Comparison of ENCODE assay signal across 8 mouse cellular contexts in the genomic region with DNA sequence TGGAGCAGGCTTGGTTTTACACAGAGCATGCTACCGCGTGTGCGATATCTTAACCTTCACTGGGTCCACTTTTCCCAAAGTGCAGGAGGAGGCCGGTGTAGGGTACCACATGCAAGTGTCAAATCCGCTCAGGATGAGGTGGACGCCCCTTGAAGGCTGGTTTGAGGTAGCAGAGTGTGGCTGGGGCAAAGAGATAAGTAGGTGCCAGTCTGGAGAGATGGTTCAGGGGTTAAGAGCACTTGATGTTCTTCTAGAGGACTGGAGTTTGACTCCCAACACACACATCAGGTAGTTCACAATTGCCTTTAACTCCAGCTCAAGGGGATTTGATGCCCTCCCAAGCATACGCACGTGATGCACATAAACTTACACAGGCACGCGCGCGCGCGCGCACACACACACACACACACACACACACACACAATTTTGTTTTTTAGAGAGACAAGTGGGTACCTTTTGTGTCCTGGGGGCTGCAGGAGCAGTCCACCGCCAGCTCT. TPM values are rescaled to one million over a fixed set of nuclear protein-coding genes. Genes with fewer than 3 reads are reported as not detected.
DNase-seq lines count a peak whose midpoint lies in the region; ATAC-seq and TF ChIP-seq lines count a peak whose summit lies in the region.

No protein-coding gene starts in this region.

- 11% methylated on average over 16 of the region's 16 CpGs for WGBS in heart, embryonic 12.5 days
- 12% methylated on average over 16 of the region's 16 CpGs for WGBS in forebrain, embryonic 14.5 days
- 13% methylated on average over 9 of the region's 16 CpGs for WGBS in liver, embryonic 12.5 days (ENCODE audit: insufficient replicate concordance)

- intact Hi-C loops in heart, postnatal 25 days (cut with DNase I) = no loop called here

- H3K4me3 ChIP-seq in heart, embryonic 12.5 days = peak overlapping the region; percentile 73
- peak overlapping the region; percentile 84 to 91 for H3K4me3 ChIP-seq in ES-E14 (ENCODE audit: insufficient read depth in 1 of 2, low read depth in 1 of 2, low read length in 2 of 2, poor library complexity in 1 of 2, severe bottlenecking in 1 of 2)
- H3K4me3 ChIP-seq in forebrain, embryonic 14.5 days (ENCODE audit: low read depth, low read length) = peak overlapping the region; percentile 89
- peak overlapping the region; percentile 78 for H3K4me3 ChIP-seq in liver, embryonic 12.5 days

- H3K36me3 ChIP-seq in heart, embryonic 12.5 days = peaks cover 18% of the 10 kb centered on the region
- peaks cover 9% of the 10 kb centered on the region for H3K36me3 ChIP-seq in ES-E14 (ENCODE audit: control insufficient read depth, insufficient read depth, low read length, poor library complexity, severe bottlenecking)
- peaks cover 19% of the 10 kb centered on the region for H3K36me3 ChIP-seq in forebrain, embryonic 14.5 days (ENCODE audit: control insufficient read depth, insufficient read depth, low read length)
- peaks cover 24% of the 10 kb centered on the region for H3K36me3 ChIP-seq in liver, embryonic 12.5 days

- H3K4me1 ChIP-seq in heart, embryonic 12.5 days (replicated peaks) = peaks cover 14% of the 10 kb centered on the region
- peaks cover 0 to 8% of the 10 kb centered on the region in 2 experiments; a peak in 1 of 4 replicates for H3K4me1 ChIP-seq in ES-E14 (ENCODE audit: control insufficient read depth in 2 of 2, insufficient read depth in 2 of 2, low read length in 2 of 2, poor library complexity in 1 of 2)
- H3K4me1 ChIP-seq in forebrain, embryonic 14.5 days (ENCODE audit: control insufficient read depth, insufficient read depth, low read length) = peaks cover 13% of the 10 kb centered on the region
- H3K4me1 ChIP-seq in liver, embryonic 12.5 days = peaks cover 35% of the 10 kb centered on the region

- peak overlapping the region; percentile 77 for H3K9ac ChIP-seq in heart, embryonic 12.5 days
- peak overlapping the region; percentile 92 for H3K9ac ChIP-seq in ES-E14 (ENCODE audit: insufficient read depth, low read depth, low read length, poor library complexity, severe bottlenecking)
- peak overlapping the region; percentile 77 for H3K9ac ChIP-seq in forebrain, embryonic 14.5 days (ENCODE audit: low read length)
- H3K9ac ChIP-seq in liver, embryonic 12.5 days = peak overlapping the region; percentile 75

- in situ Hi-C loops in ES-E14 (cut with MboI; ENCODE audit: low sequenced_read_pairs in 2 of 2, unreplicated experiment in 2 of 2) = no loop called here

- peak overlapping the region; percentile 97 for H3K4me2 ChIP-seq in heart, embryonic 12.5 days
- H3K4me2 ChIP-seq in forebrain, embryonic 14.5 days (ENCODE audit: low read length) = peak overlapping the region; percentile 68
- H3K4me2 ChIP-seq in liver, embryonic 12.5 days = peak overlapping the region; percentile 94

- no peak for DNase-seq in heart, postnatal 25 days (ENCODE audit: low spot score)
- DNase-seq in ES-E14 (ENCODE audit: low read depth, low spot score) = no peak
- DNase-seq in forebrain, embryonic 14.5 days (ENCODE audit: low spot score) = peak; percentile 49
- DNase-seq in adrenal gland, adult 2 months = no peak
- no peak for DNase-seq in adrenal gland, postnatal 36 days
- no peak for DNase-seq in layer of hippocampus, postnatal 36 days

- H3K27me3 ChIP-seq in heart, embryonic 12.5 days (replicated peaks) = peaks cover 17% of the 10 kb centered on the region
- H3K27me3 ChIP-seq in forebrain, embryonic 14.5 days (replicated peaks; ENCODE audit: control insufficient read depth, insufficient read depth, low read length) = no peaks in the 10 kb centered on the region
- peaks cover 28% of the 10 kb centered on the region for H3K27me3 ChIP-seq in liver, embryonic 12.5 days (replicated peaks)

- H3K9me3 ChIP-seq in heart, embryonic 12.5 days (replicated peaks) = no peaks in the 10 kb centered on the region
- no peaks in the 10 kb centered on the region for H3K9me3 ChIP-seq in ES-E14 (ENCODE audit: control insufficient read depth, insufficient read depth, low read depth, low read length)
- H3K9me3 ChIP-seq in forebrain, embryonic 14.5 days (replicated peaks; ENCODE audit: control insufficient read depth, low read length) = no peaks in the 10 kb centered on the region
- no peaks in the 10 kb centered on the region for H3K9me3 ChIP-seq in liver, embryonic 12.5 days (replicated peaks)

- H3K27ac ChIP-seq in heart, embryonic 12.5 days (ENCODE audit: poor library complexity, severe bottlenecking) = peak overlapping the region; percentile 52; the same call in 1 of the 2 replicates
- H3K27ac ChIP-seq in ES-E14 (ENCODE audit: insufficient read depth, low read depth, low read length, poor library complexity, severe bottlenecking) = no peak overlapping the region
- H3K27ac ChIP-seq in forebrain, embryonic 14.5 days (ENCODE audit: low read depth, low read length) = peak overlapping the region; percentile 92; the same call in 1 of the 2 replicates
- 0 out of 2 replicates have a peak overlapping the region, but pooled peaks have one; percentile 71 for H3K27ac ChIP-seq in liver, embryonic 12.5 days

- ATAC-seq in heart, embryonic 12.5 days (ENCODE audit: insufficient number of reproducible peaks, low FRiP score) = 0 out of 2 replicates have a peak, but pooled peaks have one; percentile 16
- no peak for ATAC-seq in forebrain, embryonic 14.5 days
- peak; percentile 77 for ATAC-seq in liver, embryonic 12.5 days

TF ChIP-seq in ES-E14, 5 proteins besides CTCF, POLR2A, EP300 and RAD21:
- TF ChIP-seq CHD2 (IDR thresholded peaks at IDR 0.05; ENCODE audit: low read depth, low read length) = no peak
- no peak for TF ChIP-seq HCFC1 (IDR thresholded peaks at IDR 0.05; ENCODE audit: borderline replicate concordance, insufficient read depth, low read length)
- TF ChIP-seq MAFK (IDR thresholded peaks at IDR 0.05; ENCODE audit: insufficient read depth, low read depth, low read length) = no peak
- TF ChIP-seq ZC3H11A (IDR thresholded peaks at IDR 0.05; ENCODE audit: borderline replicate concordance, low read depth, low read length) = no peak
- TF ChIP-seq ZNF384 (IDR thresholded peaks at IDR 0.05; ENCODE audit: low read depth, low read length) = no peak

RNA-seq across cellular contexts. Expression of gene Tarbp1, which starts 1.0 kb away (rescaled TPM):
- polyA plus RNA-seq in heart, embryonic 12.5 days (2016; fragmentation: Nextera tagmentation; extraction: Ambion mirVana) = 2.4 and 2.6 TPM in 2 replicates
- total RNA-seq in heart, postnatal 25 days (2021) = 1 to 10 TPM; 4.0 to 5.1 TPM
- total RNA-seq in ES-E14 (2012; rRNA removed) = 9.5 and 11.9 TPM in 2 replicates
- 1.5 and 2.1 TPM in 2 replicates for polyA plus RNA-seq in forebrain, embryonic 14.5 days (2014; fragmentation: Nextera tagmentation; extraction: Ambion mirVana)
- polyA plus RNA-seq in liver, embryonic 12.5 days (2016; fragmentation: Nextera tagmentation; extraction: Ambion mirVana) = 3.3 and 3.4 TPM in 2 replicates
- total RNA-seq in adrenal gland, adult 2 months (2021) = 1 to 10 TPM; 4.8 to 5.0 TPM
- 3.8 and 4.1 TPM in 2 replicates for polyA plus RNA-seq in adrenal gland, adult 2 months (2012; rRNA removed)
- total RNA-seq in adrenal gland, postnatal 36 days (2021) = 1 to 10 TPM; 6.4 to 7.1 TPM
- total RNA-seq in layer of hippocampus, postnatal 36 days (2021) = 1 to 10 TPM; 4.4 to 4.6 TPM

RNA-seq across cellular contexts. Expression of gene Coa6, which starts 51.5 kb away (rescaled TPM):
- polyA plus RNA-seq in heart, embryonic 12.5 days (2016; fragmentation: Nextera tagmentation; extraction: Ambion mirVana) = 53.9 and 54.9 TPM in 2 replicates
- total RNA-seq in heart, postnatal 25 days (2021) = 10 to 100 TPM; 24.8 to 26.2 TPM
- total RNA-seq in ES-E14 (2012; rRNA removed) = 26.0 and 34.9 TPM in 2 replicates
- 44.9 and 48.8 TPM in 2 replicates for polyA plus RNA-seq in forebrain, embryonic 14.5 days (2014; fragmentation: Nextera tagmentation; extraction: Ambion mirVana)
- polyA plus RNA-seq in liver, embryonic 12.5 days (2016; fragmentation: Nextera tagmentation; extraction: Ambion mirVana) = 39.6 and 42.7 TPM in 2 replicates
- total RNA-seq in adrenal gland, adult 2 months (2021) = 10 to 100 TPM; 25.5 to 37.6 TPM
- 62.6 and 75.9 TPM in 2 replicates for polyA plus RNA-seq in adrenal gland, adult 2 months (2012; rRNA removed)
- 10 to 100 TPM; 23.1 to 33.4 TPM for total RNA-seq in adrenal gland, postnatal 36 days (2021)
- 10 to 100 TPM; 25.5 to 29.8 TPM for total RNA-seq in layer of hippocampus, postnatal 36 days (2021)
